In genomic region chr5:107789492-107789891, GRCm38 (mm10) we compare ENCODE assay signal across 10 mouse cellular contexts. TPM values are rescaled to one million over a fixed set of nuclear protein-coding genes. Genes with fewer than 3 reads are reported as not detected.
DNase-seq lines count a peak whose midpoint lies in the region; ATAC-seq and TF ChIP-seq lines count a peak whose summit lies in the region.
"Had no signal": no experiment of that assay in that cellular context is flagged by ENCODE, and none has a peak within 500 bp of the region (broad histone marks: within the 10 kb centered on the region; RNA-seq: fewer than 3 reads in every experiment).

No protein-coding gene starts in this region.

- H3K36me3 ChIP-seq in kidney, postnatal 0 days (ENCODE audit: insufficient read depth, low read length) = peaks cover 8% of the 10 kb centered on the region

- no peak overlapping the region for H3K27ac ChIP-seq in kidney, postnatal 0 days
- H3K27ac ChIP-seq: midbrain, embryonic 12.5 days had no signal

- H3K9me3 ChIP-seq in kidney, postnatal 0 days (replicated peaks; ENCODE audit: low read length) = no peaks in the 10 kb centered on the region
- H3K9me3 ChIP-seq: midbrain, embryonic 12.5 days had no signal

- no peak overlapping the region for H3K9ac ChIP-seq in kidney, postnatal 0 days (ENCODE audit: low read depth, low read length)
- H3K9ac ChIP-seq: midbrain, embryonic 12.5 days had no signal

- no peaks in the 10 kb centered on the region for H3K4me1 ChIP-seq in kidney, postnatal 0 days (replicated peaks; ENCODE audit: insufficient read depth, low read length)
- H3K4me1 ChIP-seq: midbrain, embryonic 12.5 days had no signal

- DNase-seq in CD4-positive, CD25-positive, alpha-beta regulatory T cell, adult 2 months (ENCODE audit: low read depth, low spot score) = peak; percentile 64
- peak; percentile 22 for DNase-seq in kidney, postnatal 0 days (ENCODE audit: low spot score)
- DNase-seq in kidney, adult 18-20 months = no peak
- DNase-seq in CD4-positive helper T cell, adult 2 months (ENCODE audit: low read depth, low spot score) = peak; percentile 39
- no peak for DNase-seq in retina, embryonic 14.5 days (ENCODE audit: low spot score)
- DNase-seq in adrenal gland, adult (ENCODE audit: inconsistent age in 2 of 2, low spot score in 1 of 2) = no peak

- TF ChIP-seq CTCF in kidney, postnatal 0 days (IDR thresholded peaks at IDR 0.05; ENCODE audit: low read depth) = peak; percentile 67

- H3K4me2 ChIP-seq in kidney, postnatal 0 days (ENCODE audit: low read length) = no peak overlapping the region
- H3K4me2 ChIP-seq: midbrain, embryonic 12.5 days had no signal

- ATAC-seq in CD4-positive, CD25-positive, alpha-beta regulatory T cell, adult 4 months = no peak
- ATAC-seq in kidney, postnatal 0 days (replicated peaks; ENCODE audit: low FRiP score, low read depth) = no peak
- ATAC-seq in granulocyte monocyte progenitor cell, adult 5-6 weeks (replicated peaks; ENCODE audit: poor library complexity, severe bottlenecking) = peak; percentile 79

- WGBS in kidney, postnatal 0 days = 77% methylated on average over 5 of the region's 5 CpGs

- no peaks in the 10 kb centered on the region for H3K27me3 ChIP-seq in kidney, postnatal 0 days (ENCODE audit: insufficient read depth, low read length)
- H3K27me3 ChIP-seq: midbrain, embryonic 12.5 days had no signal

- H3K4me3 ChIP-seq in kidney, postnatal 0 days (replicated peaks; ENCODE audit: low read depth, low read length) = no peak overlapping the region
- H3K4me3 ChIP-seq: erythroblast, embryonic 14.5 days; midbrain, embryonic 12.5 days had no signal

RNA-seq across cellular contexts. Expression of gene Ube2d2b, which starts 40.4 kb away (rescaled TPM):
- under 1 TPM in 1 of 2 experiments, not detected in 1; 0.32 TPM for polyA plus RNA-seq in CD4-positive, CD25-positive, alpha-beta regulatory T cell, adult 4 months (2017; shearing (Covaris generic))
- polyA plus RNA-seq in kidney, postnatal 0 days (2015; fragmentation: Nextera tagmentation; extraction: Ambion mirVana) = 0.08 TPM in 1 of 2 replicates, not detected in the other
- not detected in 2 replicates for total RNA-seq in granulocyte monocyte progenitor cell, adult 5-6 weeks (2014; fragmentation: Nextera tagmentation)
- not detected in 2 replicates for total RNA-seq in granulocyte monocyte progenitor cell, adult 5-6 weeks (2017)
- polyA plus RNA-seq: erythroblast, embryonic 14.5 days had no signal

Comparison
In these comparisons a context has a peak if more than half of its experiments do, and no peak if none do; other contexts are left out.
1. DNase-seq: peak in CD4-positive, CD25-positive, alpha-beta regulatory T cell, adult 2 months (single experiment), kidney, postnatal 0 days (single experiment) and CD4-positive helper T cell, adult 2 months (single experiment); none in kidney, adult 18-20 months (single experiment), retina, embryonic 14.5 days (single experiment) and adrenal gland, adult (0 of 2).